Mouse (Mus musculus) testis, postnatal 10 days (tissue): ENCODE results near the gene Gm13287.
"Not testable (repeated sequence)": the region's sequence is repeated elsewhere in the genome, so short reads cannot be mapped to it uniquely, and the experiment has no call there.

Experiments
- DNase-seq: peaks from one replicate; pipeline ENCODE4 v3.0.0; 2021; ENCODE audit warnings: low spot score

Gene Gm13287

DNA sequence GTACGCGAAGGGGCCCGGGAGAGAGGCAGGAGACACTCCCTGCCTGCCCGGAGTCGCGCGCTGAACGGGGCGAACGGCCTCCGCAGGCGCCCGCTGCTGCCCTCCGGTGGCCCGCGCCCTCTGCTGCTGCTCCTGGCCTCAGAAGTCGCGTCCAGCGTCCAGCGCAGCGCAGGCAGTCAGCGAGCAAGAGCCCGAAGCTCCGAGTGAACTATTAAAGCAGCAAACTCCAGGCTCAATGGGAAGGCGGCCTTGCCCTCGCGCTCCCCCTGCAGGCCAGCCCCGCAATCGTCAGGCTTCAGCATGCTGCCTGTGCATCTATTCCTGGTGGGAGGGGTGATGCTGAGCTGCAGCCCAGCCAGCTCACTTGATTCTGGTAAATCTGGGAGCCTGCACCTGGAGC lies at the start of gene Gm13287:
Gm13287 (plus strand) TSS at position 301 of the 400 bp plus-strand sequence.
- DNase-seq, result not testable (repeated sequence)

DNA sequence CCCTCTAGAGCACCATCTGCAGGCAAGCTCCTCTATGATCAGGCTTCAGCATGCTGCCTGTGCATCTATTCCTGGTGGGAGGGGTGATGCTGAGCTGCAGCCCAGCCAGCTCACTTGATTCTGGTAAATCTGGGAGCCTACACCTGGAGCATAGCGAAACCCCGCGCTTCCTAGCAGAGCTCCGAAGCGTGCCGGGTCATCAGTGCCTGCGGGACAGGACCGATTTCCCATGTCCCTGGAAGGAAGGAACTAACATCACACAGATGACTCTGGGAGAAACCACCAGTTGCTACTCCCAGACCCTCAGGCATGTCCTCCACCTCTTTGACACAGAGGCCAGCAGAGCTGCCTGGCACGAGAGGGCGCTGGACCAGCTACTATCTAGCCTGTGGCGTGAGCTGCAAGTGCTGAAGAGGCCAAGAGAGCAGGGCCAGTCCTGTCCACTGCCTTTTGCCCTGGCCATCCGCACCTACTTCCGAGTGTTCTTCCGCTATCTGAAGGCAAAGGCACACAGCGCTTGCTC lies 48.2 kb upstream of the Gm13287 start, which contains the start of gene Gm13271:
Gm13271 (plus strand) TSS at position 51 of the 523 bp plus-strand sequence.
- peak; percentile 80 for DNase-seq

GRCm38 (mm10) chr4:88756581-88757513 lies 46.2 kb upstream of the Gm13287 start:
- DNase-seq, result not testable (repeated sequence)

- peak; percentile 88 for DNase-seq
These were observed 45.4 kb upstream of the Gm13287 start for GRCm38 (mm10) chr4:88757628-88758031.

- not testable (repeated sequence) for DNase-seq
These were observed 44.3 kb upstream of the Gm13287 start for GRCm38 (mm10) chr4:88758751-88759150.

DNA sequence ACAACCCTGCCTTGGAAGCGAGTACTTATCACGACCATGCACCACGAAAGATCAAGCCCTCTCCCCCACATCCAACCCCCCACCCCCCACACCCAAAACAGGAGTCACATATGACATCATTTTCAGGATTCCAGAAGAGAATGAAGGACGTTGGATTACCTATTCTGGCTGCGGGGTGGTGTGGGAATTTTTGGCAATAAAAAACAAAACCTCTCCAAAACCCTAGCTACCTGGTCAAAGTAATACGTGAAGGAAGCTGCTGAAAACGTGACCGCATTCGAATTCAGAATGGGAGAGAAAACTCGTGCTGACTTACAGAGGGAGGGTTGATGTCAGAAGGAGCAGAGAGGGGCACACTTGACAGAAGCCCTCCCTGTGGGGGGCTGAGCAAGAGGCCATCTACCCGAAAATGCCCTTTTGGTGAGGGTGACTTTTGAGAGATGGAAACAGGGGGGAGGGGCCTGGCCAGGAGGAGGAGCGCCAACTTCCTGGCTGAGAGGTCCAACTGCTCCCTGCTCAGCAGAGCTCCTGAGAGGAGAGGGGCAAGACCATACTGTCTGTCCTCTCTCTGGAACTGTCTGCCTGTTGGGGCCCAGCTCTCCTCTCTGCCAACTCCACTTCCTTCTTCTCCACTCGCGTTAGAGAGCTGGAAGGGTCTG lies 43.3 kb upstream of the Gm13287 start, which contains the start of gene Gm13283:
Gm13283 (plus strand) TSS at position 510 of the 659 bp plus-strand sequence.
- DNase-seq, result peak; percentile 56

DNA sequence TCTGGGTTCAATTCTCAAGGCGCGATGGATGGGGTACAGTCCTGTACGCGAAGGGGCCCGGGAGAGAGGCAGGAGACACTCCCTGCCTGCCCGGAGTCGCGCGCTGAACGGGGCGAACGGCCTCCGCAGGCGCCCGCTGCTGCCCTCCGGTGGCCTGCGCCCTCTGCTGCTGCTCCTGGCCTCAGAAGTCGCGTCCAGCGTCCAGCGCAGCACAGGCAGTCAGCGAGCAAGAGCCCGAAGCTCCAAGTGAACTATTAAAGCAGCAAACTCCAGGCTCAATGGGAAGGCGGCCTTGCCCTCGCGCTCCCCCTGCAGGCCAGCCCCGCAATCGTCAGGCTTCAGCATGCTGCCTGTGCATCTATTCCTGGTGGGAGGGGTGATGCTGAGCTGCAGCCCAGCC lies 42.6 kb upstream of the Gm13287 start:
- DNase-seq, result peak; percentile 74

DNA sequence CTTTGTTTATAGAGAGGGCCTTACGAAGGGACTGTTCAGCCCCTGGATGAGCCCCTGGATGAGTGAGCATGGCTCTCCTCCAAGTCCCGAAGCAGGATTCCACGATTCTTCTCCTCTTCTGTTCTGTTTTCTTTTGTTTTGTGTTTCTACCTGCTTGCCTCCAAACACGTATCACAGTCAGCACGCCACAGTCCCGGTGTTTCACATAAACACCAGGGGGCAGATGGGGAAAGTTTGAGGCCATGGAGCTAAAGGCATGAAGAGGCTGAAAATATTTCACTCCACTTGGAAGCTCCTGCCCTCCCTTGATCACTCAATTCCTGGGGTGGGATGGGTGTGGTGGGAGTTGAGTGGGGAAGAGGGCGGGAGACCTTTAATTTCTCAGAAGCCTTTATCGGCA lies 41.3 kb upstream of the Gm13287 start:
- peak; percentile 86 for DNase-seq

DNA sequence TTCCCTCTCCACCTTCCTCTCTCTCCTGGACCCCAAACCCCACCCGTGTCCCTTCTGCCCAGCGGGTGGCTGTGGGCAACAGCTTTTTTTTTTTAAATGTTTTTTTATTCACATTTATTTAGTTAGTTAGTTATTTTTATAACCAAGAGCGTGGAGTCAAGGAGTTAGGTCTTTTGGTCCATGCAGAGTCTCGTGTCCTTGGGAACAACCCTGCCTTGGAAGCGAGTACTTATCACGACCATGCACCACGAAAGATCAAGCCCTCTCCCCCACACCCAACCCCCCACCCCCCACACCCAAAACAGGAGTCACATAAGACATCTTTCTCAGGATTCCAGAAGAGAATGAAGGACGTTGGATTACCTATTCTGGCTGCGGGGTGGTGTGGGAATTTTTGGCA lies 40.7 kb upstream of the Gm13287 start:
- DNase-seq, result not testable (repeated sequence)

- DNase-seq, result not testable (repeated sequence)
These were observed 39.6 kb upstream of the Gm13287 start for GRCm38 (mm10) chr4:88763384-88764018.

DNA sequence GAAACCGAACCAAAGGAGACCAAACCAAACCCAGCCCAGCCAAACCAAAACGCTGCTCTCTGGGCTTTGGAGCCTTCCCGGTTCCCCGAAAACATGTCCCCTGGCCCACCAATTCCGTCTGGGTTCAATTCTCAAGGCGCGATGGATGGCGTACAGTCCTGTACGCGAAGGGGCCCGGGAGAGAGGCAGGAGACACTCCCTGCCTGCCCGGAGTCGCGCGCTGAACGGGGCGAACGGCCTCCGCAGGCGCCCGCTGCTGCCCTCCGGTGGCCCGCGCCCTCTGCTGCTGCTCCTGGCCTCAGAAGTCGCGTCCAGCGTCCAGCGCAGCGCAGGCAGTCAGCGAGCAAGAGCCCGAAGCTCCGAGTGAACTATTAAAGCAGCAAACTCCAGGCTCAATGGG lies 29.5 kb upstream of the Gm13287 start, which contains the start of gene Gm13290:
Gm13290 (plus strand) TSS at position 301 of the 400 bp plus-strand sequence.
- not testable (repeated sequence) for DNase-seq

- not testable (repeated sequence) for DNase-seq
These were observed 26.4 kb upstream of the Gm13287 start, which contains the start of gene Gm13289 for GRCm38 (mm10) chr4:88776622-88777021. TSS of gene Gm13289 (plus strand) at chr4:88776922.

DNA sequence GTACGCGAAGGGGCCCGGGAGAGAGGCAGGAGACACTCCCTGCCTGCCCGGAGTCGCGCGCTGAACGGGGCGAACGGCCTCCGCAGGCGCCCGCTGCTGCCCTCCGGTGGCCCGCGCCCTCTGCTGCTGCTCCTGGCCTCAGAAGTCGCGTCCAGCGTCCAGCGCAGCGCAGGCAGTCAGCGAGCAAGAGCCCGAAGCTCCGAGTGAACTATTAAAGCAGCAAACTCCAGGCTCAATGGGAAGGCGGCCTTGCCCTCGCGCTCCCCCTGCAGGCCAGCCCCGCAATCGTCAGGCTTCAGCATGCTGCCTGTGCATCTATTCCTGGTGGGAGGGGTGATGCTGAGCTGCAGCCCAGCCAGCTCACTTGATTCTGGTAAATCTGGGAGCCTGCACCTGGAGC lies 23.5 kb upstream of the Gm13287 start, which contains the start of gene Gm13272:
Gm13272 (plus strand) TSS at position 301 of the 400 bp plus-strand sequence.
- DNase-seq, result not testable (repeated sequence)

DNA sequence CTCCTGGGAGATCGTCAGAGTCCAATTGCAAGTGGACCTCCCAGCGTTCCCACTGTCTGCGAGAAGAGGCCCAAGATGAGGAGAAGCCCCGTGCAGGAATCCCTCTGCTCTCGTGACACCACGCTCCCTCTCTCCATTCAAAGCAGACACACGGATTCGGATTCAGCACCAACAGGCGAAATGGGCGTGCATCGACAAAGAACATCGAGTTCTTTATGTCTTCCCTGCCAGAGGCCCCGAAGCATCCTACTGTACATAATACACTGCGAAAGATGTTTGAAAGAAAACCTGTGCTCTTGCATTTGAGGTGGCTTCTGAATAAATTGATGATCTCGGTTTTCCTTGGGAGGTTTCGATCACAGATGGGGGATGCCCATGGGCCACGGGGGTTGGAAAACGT lies 22.7 kb upstream of the Gm13287 start:
- DNase-seq, result not testable (repeated sequence)

- DNase-seq, result not testable (repeated sequence)
These were observed 21.2 kb upstream of the Gm13287 start, which contains the start of gene Ifnz for GRCm38 (mm10) chr4:88781831-88782230. TSS of gene Ifnz (plus strand) at chr4:88782131.

DNA sequence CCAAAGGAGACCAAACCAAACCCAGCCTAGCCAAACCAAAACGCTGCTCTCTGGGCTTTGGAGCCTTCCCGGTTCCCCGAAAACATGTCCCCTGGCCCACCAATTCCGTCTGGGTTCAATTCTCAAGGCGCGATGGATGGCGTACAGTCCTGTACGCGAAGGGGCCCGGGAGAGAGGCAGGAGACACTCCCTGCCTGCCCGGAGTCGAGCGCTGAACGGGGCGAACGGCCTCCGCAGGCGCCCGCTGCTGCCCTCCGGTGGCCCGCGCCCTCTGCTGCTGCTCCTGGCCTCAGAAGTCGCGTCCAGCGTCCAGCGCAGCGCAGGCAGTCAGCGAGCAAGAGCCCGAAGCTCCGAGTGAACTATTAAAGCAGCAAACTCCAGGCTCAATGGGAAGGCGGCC lies 20.7 kb upstream of the Gm13287 start:
- DNase-seq, result not testable (repeated sequence)

- DNase-seq, result not testable (repeated sequence)
These were observed 17.6 kb upstream of the Gm13287 start, which contains the start of gene Gm13276 for GRCm38 (mm10) chr4:88785409-88785808. TSS of gene Gm13276 (plus strand) at chr4:88785709.

DNA sequence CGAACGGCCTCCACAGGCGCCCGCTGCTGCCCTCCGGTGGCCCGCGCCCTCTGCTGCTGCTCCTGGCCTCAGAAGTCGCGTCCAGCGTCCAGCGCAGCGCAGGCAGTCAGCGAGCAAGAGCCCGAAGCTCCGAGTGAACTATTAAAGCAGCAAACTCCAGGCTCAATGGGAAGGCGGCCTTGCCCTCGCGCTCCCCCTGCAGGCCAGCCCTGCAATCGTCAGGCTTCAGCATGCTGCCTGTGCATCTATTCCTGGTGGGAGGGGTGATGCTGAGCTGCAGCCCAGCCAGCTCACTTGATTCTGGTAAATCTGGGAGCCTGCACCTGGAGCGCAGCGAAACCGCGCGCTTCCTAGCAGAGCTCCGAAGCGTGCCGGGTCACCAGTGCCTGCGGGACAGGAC lies 14.7 kb upstream of the Gm13287 start, which contains the start of gene Gm13277:
Gm13277 (plus strand) TSS at position 231 of the 400 bp plus-strand sequence.
- DNase-seq, result peak; percentile 54

GRCm38 (mm10) chr4:88791250-88791649 lies 11.8 kb upstream of the Gm13287 start, which contains the start of gene Gm13278:
TSS of gene Gm13278 (plus strand) at chr4:88791550.
- not testable (repeated sequence) for DNase-seq

- DNase-seq, result peak; percentile 69
These were observed 8.9 kb upstream of the Gm13287 start, which contains the start of gene Gm13275 for GRCm38 (mm10) chr4:88793936-88794675. TSS of gene Gm13275 (plus strand) at chr4:88794487.
